Mouse (Mus musculus): Measurements from ENCODE around the gene Aasdhppt. TPM values are rescaled to one million over a fixed set of nuclear protein-coding genes. Genes with fewer than 3 reads are reported as not detected.

Gene Aasdhppt
- polyA plus RNA-seq, 1 experiment from 2014 or later: 29.7 TPM

DNA sequence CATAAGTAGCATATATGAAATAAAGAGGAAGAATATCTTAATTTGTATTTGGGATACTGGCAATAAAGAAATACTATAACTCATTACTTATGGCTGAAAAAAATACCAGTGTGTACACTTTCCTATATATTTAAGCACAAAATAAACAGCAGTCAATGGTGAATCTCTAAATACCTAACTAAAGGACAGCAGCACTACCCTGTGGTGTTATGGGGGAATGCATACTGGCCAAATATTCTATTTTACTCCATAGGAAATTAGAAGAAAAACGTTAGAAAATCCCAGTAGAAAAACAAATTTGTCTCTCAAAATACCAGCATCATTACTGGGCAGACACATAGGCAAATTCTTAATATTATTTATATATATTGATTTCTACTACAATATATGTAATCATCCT is 4.4 kb downstream of the Aasdhppt start:
- 49% methylated on average over 1 of the region's 1 CpGs for WGBS

DNA sequence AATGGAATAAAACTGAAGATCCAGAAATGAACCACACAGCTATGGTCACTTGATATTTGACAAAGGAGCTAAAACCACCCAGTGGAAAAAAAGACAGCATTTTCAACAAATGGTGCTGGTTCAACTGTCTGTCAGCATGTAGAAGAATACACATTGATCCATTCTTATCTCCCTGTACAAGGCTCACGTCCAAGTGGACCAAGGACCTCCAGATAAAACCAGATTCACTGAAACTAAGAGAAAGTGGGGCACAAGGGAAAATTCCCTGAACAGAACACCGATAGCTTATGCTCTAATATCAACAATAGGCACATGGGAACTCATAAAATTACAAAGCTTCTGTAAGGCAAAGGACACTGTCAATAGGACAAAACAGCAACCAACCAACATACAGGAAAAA is 8.8 kb downstream of the Aasdhppt start:
- H3K4me2 ChIP-seq (ENCODE audit: low read depth, low read length): no peak overlapping the region
- 97% methylated on average over 2 of the region's 2 CpGs for WGBS
- no peak overlapping the region for H3K27ac ChIP-seq (replicated peaks; ENCODE audit: low read depth, low read length)
- no peak overlapping the region for H3K4me3 ChIP-seq (ENCODE audit: low read depth, low read length)
- no peaks in the 10 kb centered on the region for H3K4me1 ChIP-seq (ENCODE audit: control insufficient read depth, insufficient read depth, low read length)
- no peaks in the 10 kb centered on the region for H3K27me3 ChIP-seq (replicated peaks; ENCODE audit: control insufficient read depth, insufficient read depth, low read length)
- peaks cover 41% of the 10 kb centered on the region for H3K36me3 ChIP-seq (ENCODE audit: control insufficient read depth, insufficient read depth, low read length)
- H3K9me3 ChIP-seq (ENCODE audit: control insufficient read depth, low read length): no peaks in the 10 kb centered on the region
- H3K9ac ChIP-seq (ENCODE audit: low read depth, low read length): no peak overlapping the region
- DNase-seq (ENCODE audit: low spot score) (no peak), ATAC-seq (ENCODE audit: low read depth) (no peak)

More for the DNA sequence above, 4.4 kb downstream of the Aasdhppt start:
- no peak for DNase-seq (ENCODE audit: low spot score)
- no peak for ATAC-seq (ENCODE audit: low read depth)
- H3K9ac ChIP-seq (ENCODE audit: low read depth, low read length): no peak overlapping the region
- no peak overlapping the region for H3K27ac ChIP-seq (replicated peaks; ENCODE audit: low read depth, low read length)
- no peaks in the 10 kb centered on the region for H3K9me3 ChIP-seq (ENCODE audit: control insufficient read depth, low read length)
- H3K4me3 ChIP-seq (ENCODE audit: low read depth, low read length): no peak overlapping the region
- peaks cover 22% of the 10 kb centered on the region for H3K36me3 ChIP-seq (ENCODE audit: control insufficient read depth, insufficient read depth, low read length)
- H3K27me3 ChIP-seq (replicated peaks; ENCODE audit: control insufficient read depth, insufficient read depth, low read length): no peaks in the 10 kb centered on the region
- no peak overlapping the region for H3K4me2 ChIP-seq (ENCODE audit: low read depth, low read length)
- peaks cover 11% of the 10 kb centered on the region for H3K4me1 ChIP-seq (ENCODE audit: control insufficient read depth, insufficient read depth, low read length)

DNA sequence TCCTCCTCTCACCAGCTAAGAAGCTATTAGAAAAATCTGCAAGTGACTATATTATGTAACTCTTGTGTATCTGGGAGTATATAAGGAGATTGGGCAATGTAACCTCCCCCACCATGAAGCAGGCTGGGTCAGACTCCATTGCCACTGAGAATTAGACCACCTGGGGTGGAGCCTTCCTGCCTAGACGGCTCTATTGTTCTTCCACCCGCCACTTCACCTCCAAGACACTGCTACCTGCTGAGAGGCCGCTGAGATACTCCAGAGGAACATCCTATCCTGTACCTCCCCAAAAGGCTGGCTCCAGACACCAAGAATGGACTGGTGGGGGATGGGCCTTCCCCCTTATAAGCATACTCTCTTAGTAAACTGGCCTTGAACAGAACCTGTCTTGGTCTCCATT is 25.4 kb downstream of the Aasdhppt start:
- ATAC-seq (ENCODE audit: low read depth): no peak
- Histone ChIP-seq H3K27me3 (replicated peaks; ENCODE audit: control insufficient read depth, insufficient read depth, low read length) (no peaks in the 10 kb centered on the region), H3K36me3 (ENCODE audit: control insufficient read depth, insufficient read depth, low read length) (peaks cover 15% of the 10 kb centered on the region; the same call in 1 of the 2 replicates), H3K9ac (ENCODE audit: low read depth, low read length) (no peak overlapping the region), H3K4me1 (ENCODE audit: control insufficient read depth, insufficient read depth, low read length) (no peaks in the 10 kb centered on the region), H3K4me3 (ENCODE audit: low read depth, low read length) (no peak overlapping the region), H3K27ac (replicated peaks; ENCODE audit: low read depth, low read length) (no peak overlapping the region), H3K4me2 (ENCODE audit: low read depth, low read length) (no peak overlapping the region), H3K9me3 (ENCODE audit: control insufficient read depth, low read length) (0 out of 2 replicates have a peak, but pooled peaks cover 4% of the 10 kb centered on the region)
- DNase-seq (ENCODE audit: low spot score): no peak
- 14% methylated on average over 3 of the region's 3 CpGs for WGBS

DNA sequence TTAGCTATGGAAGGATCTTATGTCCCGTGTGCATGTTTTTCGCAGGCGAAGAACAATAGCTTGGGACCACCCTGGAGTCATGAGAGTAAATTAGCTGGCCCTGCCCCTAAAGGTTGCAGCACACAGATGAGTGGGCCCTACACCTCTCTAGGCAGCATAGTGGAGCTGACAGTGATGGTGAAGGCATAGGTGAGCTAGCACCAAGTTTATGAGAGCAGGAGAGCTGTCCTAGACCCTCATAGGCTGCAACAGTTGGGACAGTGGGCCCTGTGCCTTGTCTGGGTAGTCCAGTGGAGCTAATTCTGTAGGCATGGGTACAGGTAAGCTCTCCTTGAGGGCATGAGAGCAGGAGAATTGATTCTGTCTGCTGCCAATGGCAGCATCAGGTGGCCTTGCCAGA is 42.4 kb downstream of the Aasdhppt start:
- DNase-seq (ENCODE audit: low spot score) (no peak), ATAC-seq (ENCODE audit: low read depth) (no peak)
- Histone ChIP-seq H3K4me2 (ENCODE audit: low read depth, low read length) (no peak overlapping the region), H3K27ac (replicated peaks; ENCODE audit: low read depth, low read length) (no peak overlapping the region), H3K36me3 (ENCODE audit: control insufficient read depth, insufficient read depth, low read length) (no peaks in the 10 kb centered on the region), H3K4me1 (ENCODE audit: control insufficient read depth, insufficient read depth, low read length) (no peaks in the 10 kb centered on the region), H3K9me3 (ENCODE audit: control insufficient read depth, low read length) (no peaks in the 10 kb centered on the region), H3K4me3 (ENCODE audit: low read depth, low read length) (no peak overlapping the region), H3K27me3 (replicated peaks; ENCODE audit: control insufficient read depth, insufficient read depth, low read length) (no peaks in the 10 kb centered on the region), H3K9ac (ENCODE audit: low read depth, low read length) (no peak overlapping the region)
- WGBS: 100% methylated on average over 3 of the region's 3 CpGs

DNA sequence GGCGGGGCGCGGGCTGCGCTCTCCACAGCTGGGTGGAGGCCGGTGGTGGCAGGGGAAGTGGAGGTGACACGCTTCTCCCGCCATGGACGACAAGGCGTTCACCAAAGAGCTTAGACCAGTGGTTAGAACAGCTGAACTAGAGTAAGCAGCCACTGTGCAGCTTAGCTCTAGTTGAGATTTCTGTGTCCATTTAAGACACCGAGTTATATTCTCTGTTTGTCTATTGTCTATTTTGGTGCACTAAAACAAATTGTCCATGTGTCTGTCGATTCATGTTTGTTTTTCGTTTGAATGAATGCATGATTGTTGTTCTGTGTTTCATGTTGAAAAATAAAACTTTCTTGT is 48.6 kb downstream of the Aasdhppt start:
- no peaks in the 10 kb centered on the region for H3K4me1 ChIP-seq (ENCODE audit: control insufficient read depth, insufficient read depth, low read length)
- peaks cover 14% of the 10 kb centered on the region for H3K9me3 ChIP-seq (ENCODE audit: control insufficient read depth, low read length)
- DNase-seq (ENCODE audit: low spot score): no peak
- H3K9ac ChIP-seq (ENCODE audit: low read depth, low read length): no peak overlapping the region
- H3K27ac ChIP-seq (replicated peaks; ENCODE audit: low read depth, low read length): no peak overlapping the region
- 0 out of 2 replicates have a peak overlapping the region, but pooled peaks have one; percentile 7 for H3K4me3 ChIP-seq (ENCODE audit: low read depth, low read length)
- no peak overlapping the region for H3K4me2 ChIP-seq (ENCODE audit: low read depth, low read length)
- H3K27me3 ChIP-seq (replicated peaks; ENCODE audit: control insufficient read depth, insufficient read depth, low read length): no peaks in the 10 kb centered on the region
- 63% methylated on average over 12 of the region's 12 CpGs for WGBS
- H3K36me3 ChIP-seq (ENCODE audit: control insufficient read depth, insufficient read depth, low read length): no peaks in the 10 kb centered on the region
- ATAC-seq (ENCODE audit: low read depth): no peak

DNA sequence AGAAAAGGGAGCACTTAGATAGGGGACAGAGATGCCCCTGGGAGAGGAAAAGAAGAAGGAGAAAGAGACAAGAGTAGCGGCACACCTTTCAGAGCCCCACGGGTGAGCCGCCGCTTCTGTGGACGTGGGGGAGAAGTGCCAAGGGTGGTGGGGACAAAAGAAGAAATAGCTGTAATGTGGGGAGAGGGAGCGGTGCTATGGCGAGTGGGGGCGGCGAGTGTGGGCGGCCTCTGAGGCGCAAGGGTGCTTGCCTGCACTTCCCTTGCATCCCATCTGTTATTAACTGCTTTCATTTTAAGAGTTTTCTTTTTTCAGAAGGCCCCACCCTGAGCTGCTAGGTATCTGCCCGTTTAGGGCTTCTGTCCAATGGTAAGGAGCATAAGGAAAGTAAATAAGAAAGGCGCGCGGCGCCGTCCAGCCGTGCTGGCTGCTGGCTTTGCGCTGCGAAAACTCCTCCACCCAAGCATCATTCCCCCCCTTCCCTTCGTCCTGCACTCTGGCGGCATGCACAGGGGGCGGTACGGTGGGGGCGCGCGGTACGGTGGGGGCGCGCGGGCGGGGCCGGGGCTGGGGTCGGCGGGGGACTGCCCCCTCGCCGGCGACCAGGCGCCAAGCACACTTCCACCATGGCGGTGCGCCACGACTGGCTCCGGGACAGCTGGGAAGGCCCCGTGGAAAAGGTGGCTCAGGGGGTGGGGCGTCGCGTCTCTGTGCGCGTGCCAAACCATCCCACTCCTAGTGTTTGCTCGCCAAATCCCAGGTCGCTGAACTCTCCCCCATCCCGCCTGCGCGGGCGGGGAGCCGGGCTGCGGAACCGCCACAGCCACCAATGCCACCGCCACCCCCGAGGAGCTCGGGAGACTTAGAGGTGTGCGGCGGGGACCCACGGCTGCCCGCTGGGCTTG is 49.2 kb downstream of the Aasdhppt start:
- DNase-seq (ENCODE audit: low spot score) (peak; percentile 11), ATAC-seq (ENCODE audit: low read depth) (0 out of 2 replicates have a peak, but pooled peaks have one; percentile 26)
- H3K4me3 ChIP-seq (ENCODE audit: low read depth, low read length): peak overlapping the region; percentile 7; the same call in 1 of the 2 replicates
- no peak overlapping the region for H3K4me2 ChIP-seq (ENCODE audit: low read depth, low read length)
- H3K36me3 ChIP-seq (ENCODE audit: control insufficient read depth, insufficient read depth, low read length): no peaks in the 10 kb centered on the region
- no peaks in the 10 kb centered on the region for H3K27me3 ChIP-seq (replicated peaks; ENCODE audit: control insufficient read depth, insufficient read depth, low read length)
- WGBS: 65% methylated on average over 64 of the region's 65 CpGs
- H3K9ac ChIP-seq (ENCODE audit: low read depth, low read length): no peak overlapping the region
- H3K4me1 ChIP-seq (ENCODE audit: control insufficient read depth, insufficient read depth, low read length): no peaks in the 10 kb centered on the region
- H3K9me3 ChIP-seq (ENCODE audit: control insufficient read depth, low read length): peaks cover 14% of the 10 kb centered on the region
- H3K27ac ChIP-seq (replicated peaks; ENCODE audit: low read depth, low read length): no peak overlapping the region

DNA sequence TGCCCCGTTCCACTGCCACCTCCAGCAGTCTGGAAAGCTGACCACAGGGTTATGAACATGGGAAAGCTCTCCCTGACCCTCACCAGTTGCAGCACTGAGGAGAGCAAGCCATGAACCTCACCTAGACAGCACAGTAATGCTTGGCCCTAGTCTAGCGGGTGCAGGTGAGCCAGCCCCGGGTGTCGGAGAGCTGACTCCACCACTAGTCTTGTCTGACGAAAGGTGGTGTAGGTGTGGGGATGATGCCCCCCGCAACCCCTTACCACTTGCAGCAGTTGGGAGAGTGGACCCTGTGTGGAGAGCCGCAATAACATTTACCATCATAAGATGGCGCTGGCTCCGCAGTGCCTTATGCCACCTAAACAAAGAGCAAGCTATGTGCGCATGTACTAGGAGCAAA is 50.2 kb downstream of the Aasdhppt start:
- 90% methylated on average over 10 of the region's 10 CpGs for WGBS
- H3K27me3 ChIP-seq (replicated peaks; ENCODE audit: control insufficient read depth, insufficient read depth, low read length): no peaks in the 10 kb centered on the region
- H3K4me3 ChIP-seq (ENCODE audit: low read depth, low read length): no peak overlapping the region
- H3K9me3 ChIP-seq (ENCODE audit: control insufficient read depth, low read length): peaks cover 14% of the 10 kb centered on the region
- ATAC-seq (ENCODE audit: low read depth): no peak
- no peaks in the 10 kb centered on the region for H3K36me3 ChIP-seq (ENCODE audit: control insufficient read depth, insufficient read depth, low read length)
- H3K27ac ChIP-seq (replicated peaks; ENCODE audit: low read depth, low read length): no peak overlapping the region
- no peak overlapping the region for H3K9ac ChIP-seq (ENCODE audit: low read depth, low read length)
- no peak overlapping the region for H3K4me2 ChIP-seq (ENCODE audit: low read depth, low read length)
- DNase-seq (ENCODE audit: low spot score): no peak
- no peaks in the 10 kb centered on the region for H3K4me1 ChIP-seq (ENCODE audit: control insufficient read depth, insufficient read depth, low read length)
